Mouse (Mus musculus): ENCODE measurements around the gene Scarf2. TPM values are rescaled to one million over a fixed set of nuclear protein-coding genes. Genes with fewer than 3 reads are reported as not detected.

The Scarf2 gene
- polyA plus RNA-seq, 1 experiment: not detected

DNA sequence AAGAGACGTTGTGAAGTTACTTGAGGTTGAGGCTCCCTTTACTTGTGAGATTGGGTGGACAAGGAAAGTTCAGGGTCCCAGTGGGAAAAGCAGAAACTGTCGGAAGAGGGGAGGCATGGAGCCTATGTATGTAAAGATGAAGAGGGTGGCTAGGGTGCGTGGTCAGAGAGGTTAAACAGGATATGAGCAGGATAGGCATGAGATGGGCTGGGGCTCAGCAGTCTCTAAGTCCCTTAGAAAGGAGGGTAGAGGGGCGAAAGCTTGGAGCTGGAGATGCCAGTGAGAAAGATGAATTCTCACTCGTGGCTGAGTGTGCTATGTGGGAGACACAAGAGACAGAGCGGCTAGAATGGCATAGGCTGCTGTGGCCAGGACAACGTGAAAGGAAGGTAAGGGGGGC is 35.7 kb downstream of the Scarf2 start, which contains the start of gene B830017H08Rik:
TSS of gene B830017H08Rik (plus strand) at position 301 of the 400 bp plus-strand sequence.
- Histone ChIP-seq H3K4me1 (ENCODE audit: control insufficient read depth, insufficient read depth, low read length) (peaks cover 17% of the 10 kb centered on the region), H3K27ac (ENCODE audit: insufficient read depth, low read depth, low read length) (peak within 1 kb of the TSS; percentile 71), H3K4me3 (ENCODE audit: insufficient read depth, low read depth, low read length) (peak within 1 kb of the TSS; percentile 68)
- no peak for TF ChIP-seq CTCF (IDR thresholded peaks at IDR 0.05; ENCODE audit: insufficient read depth, low read depth, low read length)
- no peak for TF ChIP-seq POLR2A (IDR thresholded peaks at IDR 0.05; ENCODE audit: insufficient read depth, low read depth, low read length)
- 31% methylated on average over 7 of the region's 7 CpGs for WGBS

DNA sequence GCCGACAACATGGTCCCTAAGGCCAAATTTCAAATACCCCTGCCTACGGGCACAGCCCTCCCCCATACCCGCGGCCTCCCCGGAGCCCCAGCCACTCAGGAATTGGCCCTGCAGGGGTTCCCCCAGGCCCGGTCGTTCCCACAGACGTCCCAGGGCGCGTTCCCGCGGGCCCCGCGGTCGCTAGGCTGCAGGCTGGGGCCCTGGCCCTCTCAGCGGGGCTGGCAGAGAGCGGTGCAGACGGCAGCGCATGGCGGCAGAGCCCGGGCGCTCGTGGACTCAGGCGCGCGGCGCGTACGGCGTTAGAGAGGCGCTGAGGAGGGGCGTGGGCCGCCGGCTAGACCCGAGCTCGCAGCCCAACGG is 36.2 kb downstream of the Scarf2 start:
- under 1% methylated on average over 37 of the region's 37 CpGs for WGBS
- Histone ChIP-seq H3K27ac (ENCODE audit: insufficient read depth, low read depth, low read length) (peak overlapping the region; percentile 71; the same call in 1 of the 2 replicates), H3K4me3 (ENCODE audit: insufficient read depth, low read depth, low read length) (peak overlapping the region; percentile 68), H3K4me1 (ENCODE audit: control insufficient read depth, insufficient read depth, low read length) (peaks cover 17% of the 10 kb centered on the region)
- TF ChIP-seq POLR2A (IDR thresholded peaks at IDR 0.05; ENCODE audit: insufficient read depth, low read depth, low read length) (0 out of 2 replicates have a peak, but pooled peaks have one; percentile 11), CTCF (IDR thresholded peaks at IDR 0.05; ENCODE audit: insufficient read depth, low read depth, low read length) (no peak)

DNA sequence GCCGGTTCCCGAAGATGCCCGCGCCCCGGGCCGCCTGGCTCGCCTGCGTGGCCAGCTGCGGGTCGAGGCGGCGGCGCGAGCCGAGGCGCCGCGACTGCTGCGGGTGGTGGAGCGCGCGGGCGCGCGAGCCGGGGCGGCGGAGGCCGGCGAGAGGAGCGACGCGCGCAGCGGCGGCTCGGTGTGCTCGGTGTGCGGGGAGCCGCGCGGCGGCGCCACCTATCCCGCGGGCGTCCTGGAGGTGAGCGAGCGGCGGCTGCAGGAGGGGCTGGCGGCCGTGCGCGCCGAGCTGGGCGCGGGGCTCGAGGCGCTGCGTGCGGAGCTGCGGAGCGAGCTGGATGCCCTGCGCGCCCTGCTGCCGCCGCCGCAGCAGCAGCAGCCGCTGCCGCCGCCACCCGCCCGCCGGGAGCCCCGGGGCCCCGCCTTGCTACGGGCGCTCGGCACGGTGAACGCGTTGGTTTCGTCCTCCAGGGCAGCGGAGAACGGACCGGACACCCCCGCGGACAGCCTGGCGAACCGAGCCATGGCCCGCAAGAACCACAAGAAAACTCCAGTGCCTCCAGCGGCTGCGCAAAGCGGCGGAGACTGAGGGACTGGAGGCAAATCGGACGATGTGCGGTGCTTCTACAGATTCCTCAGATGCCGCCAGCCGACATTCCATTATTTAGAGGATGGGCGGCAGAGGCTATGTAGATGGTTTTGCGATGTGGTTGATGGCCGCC is 36.8 kb downstream of the Scarf2 start:
- whole genome bisulfite sequencing: 8% methylated on average over 102 of the region's 103 CpGs
- no peak for TF ChIP-seq CTCF (IDR thresholded peaks at IDR 0.05; ENCODE audit: insufficient read depth, low read depth, low read length)
- no peak for TF ChIP-seq POLR2A (IDR thresholded peaks at IDR 0.05; ENCODE audit: insufficient read depth, low read depth, low read length)
- H3K4me3 ChIP-seq (ENCODE audit: insufficient read depth, low read depth, low read length): peak overlapping the region; percentile 68
- peak overlapping the region; percentile 71 for H3K27ac ChIP-seq (ENCODE audit: insufficient read depth, low read depth, low read length)
- H3K4me1 ChIP-seq (ENCODE audit: control insufficient read depth, insufficient read depth, low read length): peaks cover 17% of the 10 kb centered on the region

DNA sequence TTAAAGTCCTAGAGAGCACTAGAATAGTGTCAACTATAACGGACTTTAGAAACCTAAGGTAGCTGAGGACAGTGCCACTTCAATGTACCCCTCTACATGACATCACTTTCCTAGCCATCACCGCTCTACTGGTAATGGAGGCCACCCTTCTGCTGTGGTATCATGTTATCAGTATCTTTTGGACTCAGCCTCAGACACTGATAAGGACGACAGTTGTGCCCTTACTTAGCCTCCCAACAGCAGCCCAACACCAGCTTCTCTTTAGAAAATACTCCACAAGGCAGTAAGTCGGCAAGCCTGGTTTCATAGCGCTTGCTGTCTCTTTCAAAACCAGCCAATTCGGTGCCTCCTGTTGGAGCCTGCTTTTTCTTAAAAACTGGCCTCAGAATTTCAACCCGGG is 37.5 kb downstream of the Scarf2 start:
- 33% methylated on average over 7 of the region's 7 CpGs for WGBS
- Histone ChIP-seq H3K4me1 (ENCODE audit: control insufficient read depth, insufficient read depth, low read length) (peaks cover 17% of the 10 kb centered on the region), H3K27ac (ENCODE audit: insufficient read depth, low read depth, low read length) (0 out of 2 replicates have a peak overlapping the region, but pooled peaks have one; percentile 61), H3K4me3 (ENCODE audit: insufficient read depth, low read depth, low read length) (peak overlapping the region; percentile 68)
- no peak for TF ChIP-seq CTCF (IDR thresholded peaks at IDR 0.05; ENCODE audit: insufficient read depth, low read depth, low read length)

DNA sequence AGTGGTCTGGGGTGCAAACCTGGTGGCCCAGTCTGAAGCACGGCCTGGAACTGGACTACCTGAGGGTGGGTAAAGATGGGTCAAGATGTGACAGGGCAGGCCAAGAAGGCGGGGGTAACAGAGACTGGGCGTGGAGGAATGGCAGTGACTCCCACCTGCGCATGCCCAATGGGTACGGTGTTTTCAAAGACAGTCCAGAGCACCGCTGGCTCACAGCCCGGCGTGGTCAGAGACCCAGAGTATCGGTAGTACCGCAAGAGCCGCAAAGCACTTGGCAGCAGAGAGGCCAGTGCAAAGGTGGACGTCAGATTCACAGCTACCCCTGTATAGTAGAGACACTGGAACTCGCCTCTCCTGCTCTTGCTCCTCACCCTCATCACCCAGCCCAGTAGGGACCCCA is 38.4 kb downstream of the Scarf2 start:
- TF ChIP-seq CTCF (IDR thresholded peaks at IDR 0.05; ENCODE audit: insufficient read depth, low read depth, low read length) (no peak), POLR2A (IDR thresholded peaks at IDR 0.05; ENCODE audit: insufficient read depth, low read depth, low read length) (no peak)
- H3K4me3 ChIP-seq (ENCODE audit: insufficient read depth, low read depth, low read length): no peak overlapping the region
- no peak overlapping the region for H3K27ac ChIP-seq (ENCODE audit: insufficient read depth, low read depth, low read length)
- 52% methylated on average over 13 of the region's 13 CpGs for WGBS
- peaks cover 17% of the 10 kb centered on the region for H3K4me1 ChIP-seq (ENCODE audit: control insufficient read depth, insufficient read depth, low read length)

DNA sequence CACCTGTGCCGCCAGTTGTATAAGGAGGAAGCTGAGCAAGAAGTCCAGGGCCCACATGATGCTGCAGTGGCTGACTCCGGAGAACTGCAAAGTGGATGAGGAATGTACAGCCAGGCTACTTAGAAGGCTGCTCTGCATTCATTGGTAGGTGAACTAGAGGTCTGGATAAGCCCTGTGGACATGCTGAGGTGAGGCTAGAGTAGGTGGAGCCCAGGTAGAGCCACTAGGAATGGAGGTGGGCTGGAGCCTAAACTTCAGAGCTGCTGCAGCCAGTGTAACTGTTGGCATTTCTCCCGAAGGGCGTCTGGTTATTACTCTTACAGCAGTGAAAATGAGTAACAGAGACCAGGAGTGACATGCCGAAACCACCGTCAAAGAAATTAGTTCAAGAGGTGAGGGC is 41.0 kb downstream of the Scarf2 start, which contains the start of gene Car15:
TSS of gene Car15 (minus strand) at position 314 of the 400 bp plus-strand sequence.
- peaks cover 11% of the 10 kb centered on the region for H3K4me1 ChIP-seq (ENCODE audit: control insufficient read depth, insufficient read depth, low read length)
- H3K27ac ChIP-seq (ENCODE audit: insufficient read depth, low read depth, low read length): no peak within 1 kb of the TSS
- no peak within 1 kb of the TSS for H3K4me3 ChIP-seq (ENCODE audit: insufficient read depth, low read depth, low read length)
- 83% methylated on average over 6 of the region's 6 CpGs for WGBS
- TF ChIP-seq CTCF (IDR thresholded peaks at IDR 0.05; ENCODE audit: insufficient read depth, low read depth, low read length) (no peak), POLR2A (IDR thresholded peaks at IDR 0.05; ENCODE audit: insufficient read depth, low read depth, low read length) (no peak)

DNA sequence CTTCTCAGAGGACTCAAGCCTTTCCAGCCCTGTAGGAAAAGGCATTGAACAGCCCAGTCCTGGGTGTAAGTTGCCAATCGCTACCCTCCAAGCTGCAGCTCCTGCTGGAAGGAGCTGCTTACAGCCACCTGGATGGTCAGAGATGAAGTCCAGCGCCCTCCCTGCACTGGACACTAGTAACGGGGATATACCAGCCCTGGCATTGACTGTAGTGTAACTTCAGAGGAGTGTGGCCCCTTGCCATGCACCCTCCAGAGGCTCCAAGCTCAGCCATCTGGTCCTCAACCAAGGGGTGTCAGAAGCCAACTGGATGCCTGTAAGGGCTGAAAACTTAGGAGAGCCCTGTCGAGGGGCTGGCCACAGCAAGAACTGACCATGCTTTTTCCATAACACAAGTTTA is 42.9 kb downstream of the Scarf2 start:
- no peak for TF ChIP-seq CTCF (IDR thresholded peaks at IDR 0.05; ENCODE audit: insufficient read depth, low read depth, low read length)
- TF ChIP-seq POLR2A (IDR thresholded peaks at IDR 0.05; ENCODE audit: insufficient read depth, low read depth, low read length): no peak
- 60% methylated on average over 4 of the region's 4 CpGs for WGBS
- H3K27ac ChIP-seq (ENCODE audit: insufficient read depth, low read depth, low read length): no peak overlapping the region
- no peak overlapping the region for H3K4me3 ChIP-seq (ENCODE audit: insufficient read depth, low read depth, low read length)
- H3K4me1 ChIP-seq (ENCODE audit: control insufficient read depth, insufficient read depth, low read length): peaks cover 3% of the 10 kb centered on the region

DNA sequence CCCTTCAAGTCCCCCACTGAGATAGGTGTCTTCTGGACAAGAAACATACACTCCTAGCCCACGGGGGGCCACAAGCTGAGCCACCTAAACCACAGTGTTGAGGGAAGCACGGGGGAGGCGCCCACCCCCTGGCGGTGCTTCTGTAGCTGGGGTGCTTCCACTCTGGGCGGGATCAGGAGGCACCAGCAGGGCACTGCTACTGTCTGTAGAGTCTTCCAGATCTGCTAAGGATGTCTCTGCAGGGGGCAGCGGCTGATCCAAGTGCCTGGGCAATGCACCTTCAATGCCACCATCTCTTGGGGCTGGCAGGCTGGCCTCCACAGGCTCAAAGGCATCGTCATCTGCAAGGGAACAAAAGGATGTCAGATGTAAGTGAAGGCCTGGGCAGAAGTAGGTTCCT is 45.4 kb downstream of the Scarf2 start:
- Histone ChIP-seq H3K4me1 (ENCODE audit: control insufficient read depth, insufficient read depth, low read length) (no peaks in the 10 kb centered on the region), H3K4me3 (ENCODE audit: insufficient read depth, low read depth, low read length) (no peak overlapping the region), H3K27ac (ENCODE audit: insufficient read depth, low read depth, low read length) (no peak overlapping the region)
- TF ChIP-seq POLR2A (IDR thresholded peaks at IDR 0.05; ENCODE audit: insufficient read depth, low read depth, low read length) (no peak), CTCF (IDR thresholded peaks at IDR 0.05; ENCODE audit: insufficient read depth, low read depth, low read length) (no peak)
- 91% methylated on average over 7 of the region's 7 CpGs for WGBS

DNA sequence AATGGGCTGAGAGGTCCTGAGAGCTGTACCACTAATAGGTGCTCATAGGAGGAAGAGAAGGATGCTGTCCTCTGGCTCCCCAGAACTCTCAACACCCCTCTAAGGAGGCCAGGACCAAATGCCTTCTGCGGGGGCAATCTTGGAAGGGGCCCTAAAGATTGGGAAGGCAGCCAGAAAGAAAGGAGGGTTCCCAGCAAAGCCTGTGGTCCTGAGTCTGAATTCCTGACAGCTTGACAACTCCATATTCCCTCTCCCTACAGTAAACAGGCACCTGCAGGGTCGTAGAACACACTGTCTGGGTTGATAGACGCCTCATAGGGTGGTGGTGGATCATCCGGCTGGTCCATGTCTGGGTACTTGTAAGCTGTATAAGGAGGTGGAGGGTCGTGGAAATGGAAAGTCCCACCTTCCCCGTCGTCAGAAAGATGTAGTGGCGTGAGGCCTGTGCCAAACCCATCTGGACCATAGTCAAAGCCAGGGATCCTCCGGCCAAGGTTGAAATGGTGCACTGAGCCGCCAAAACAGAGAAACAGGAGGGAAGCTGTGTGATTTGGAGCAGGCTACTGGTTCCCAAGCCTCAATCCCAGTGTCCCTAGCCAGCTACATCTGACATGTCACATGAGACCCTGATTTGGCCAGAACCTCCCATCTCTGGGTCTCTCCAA is 46.8 kb downstream of the Scarf2 start:
- TF ChIP-seq POLR2A (IDR thresholded peaks at IDR 0.05; ENCODE audit: insufficient read depth, low read depth, low read length) (no peak), CTCF (IDR thresholded peaks at IDR 0.05; ENCODE audit: insufficient read depth, low read depth, low read length) (no peak)

More for the DNA sequence above, 46.8 kb downstream of the Scarf2 start:
- Histone ChIP-seq H3K4me3 (ENCODE audit: insufficient read depth, low read depth, low read length) (no peak overlapping the region), H3K4me1 (ENCODE audit: control insufficient read depth, insufficient read depth, low read length) (no peaks in the 10 kb centered on the region), H3K27ac (ENCODE audit: insufficient read depth, low read depth, low read length) (no peak overlapping the region)
- WGBS: 68% methylated on average over 10 of the region's 10 CpGs
